Mouse (Mus musculus) MEL (cell line): ENCODE data around the gene Apod.

Source experiments
- CTCF ChIP-seq, 3 experiments: IDR thresholded peaks in 2 of 3; conservative IDR thresholded peaks in 1 of 3; 2 replicates each; pipeline ENCODE4 v1.5.1; 2011 to 2012; ENCODE audit warnings: low read length in 3 of 3, low read depth in 2 of 3, mild to moderate bottlenecking in 2 of 3, improper control_type of control experiment in 1 of 3, inconsistent platforms in 1 of 3, mixed read lengths in 1 of 3, moderate library complexity in 1 of 3; ENCODE audit not compliant: control insufficient read depth in 1 of 3, insufficient read depth in 1 of 3, poor library complexity in 1 of 3, severe bottlenecking in 1 of 3
- EP300 ChIP-seq, 2 experiments: IDR thresholded peaks; 2 replicates each; pipeline ENCODE4 v1.6.1; 2011; ENCODE audit warnings: improper control_type of control experiment in 2 of 2, low read length in 2 of 2, low read depth in 1 of 2, mild to moderate bottlenecking in 1 of 2
- GATA1 ChIP-seq: IDR thresholded peaks from 2 replicates; pipeline ENCODE4 v1.6.1; 2011; ENCODE audit warnings: low read depth, low read length, improper control_type of control experiment
- HCFC1 ChIP-seq: IDR thresholded peaks from 2 replicates; pipeline ENCODE4 v1.6.1; 2012; ENCODE audit warnings: low read depth, mild to moderate bottlenecking, inconsistent platforms, low read length, improper control_type of control experiment, moderate library complexity
- KAT2A ChIP-seq: conservative IDR thresholded peaks from 2 replicates; pipeline ENCODE4 v1.6.1; 2012; ENCODE audit warnings: low read depth, low read length, improper control_type of control experiment, inconsistent platforms
- POLR2A ChIP-seq, 2 experiments: IDR thresholded peaks; 2 replicates each; pipeline ENCODE4 v1.6.1; 2011 to 2012; ENCODE audit warnings: low read length in 2 of 2, mild to moderate bottlenecking in 2 of 2, control low read depth in 1 of 2, improper control_type of control experiment in 1 of 2, low read depth in 1 of 2, moderate library complexity in 1 of 2; ENCODE audit not compliant: control insufficient read depth in 1 of 2, insufficient read depth in 1 of 2, poor library complexity in 1 of 2
- RCOR1 ChIP-seq: IDR thresholded peaks from 2 replicates; pipeline ENCODE4 v1.6.1; 2012; ENCODE audit warnings: low read depth, mild to moderate bottlenecking, inconsistent platforms, low read length, improper control_type of control experiment
- SMC3 ChIP-seq: IDR thresholded peaks from 2 replicates; pipeline ENCODE4 v1.6.1; 2011; ENCODE audit warnings: low read depth, low read length, improper control_type of control experiment
- TBP ChIP-seq: IDR thresholded peaks from 2 replicates; pipeline ENCODE4 v1.8.0; 2011; ENCODE audit warnings: low read depth, low read length, improper control_type of control experiment
- ZC3H11A ChIP-seq: IDR thresholded peaks from 2 replicates; pipeline ENCODE4 v1.6.1; 2012; ENCODE audit warnings: low read depth, mild to moderate bottlenecking, inconsistent platforms, low read length, improper control_type of control experiment

DNA sequence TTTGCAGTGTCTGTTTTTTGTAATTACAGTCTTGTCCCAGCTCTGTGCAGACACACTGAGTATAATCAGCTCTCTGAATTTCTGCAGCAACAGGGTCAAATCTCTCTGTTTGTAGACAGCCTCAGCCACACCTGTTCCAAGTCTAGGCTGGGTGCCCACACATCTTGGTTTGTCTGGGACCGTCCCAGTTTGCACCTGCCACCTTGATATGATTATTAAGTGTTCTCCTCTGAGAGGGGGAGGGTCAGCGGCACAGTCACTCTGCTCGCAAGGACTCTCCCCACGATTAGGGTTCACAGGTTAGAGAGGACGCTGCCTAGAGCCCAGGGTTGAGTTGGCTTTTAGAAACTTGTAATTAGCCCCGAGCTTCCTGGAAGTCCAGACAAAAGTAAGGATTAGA lies 41.3 kb upstream of the Apod start:
- TF ChIP-seq POLR2A (IDR thresholded peaks at IDR 0.05; ENCODE audit: control insufficient read depth in 1 of 2, insufficient read depth in 1 of 2, low read depth in 1 of 2, low read length in 2 of 2, poor library complexity in 1 of 2) (no peak), CTCF (IDR thresholded peaks at IDR 0.05 in 2 of 3, conservative IDR thresholded peaks at IDR 0.05 in 1 of 3; ENCODE audit: control insufficient read depth in 1 of 3, insufficient read depth in 1 of 3, low read depth in 2 of 3, low read length in 3 of 3, poor library complexity in 1 of 3, severe bottlenecking in 1 of 3) (no peak), EP300 (IDR thresholded peaks at IDR 0.05; ENCODE audit: low read depth in 1 of 2, low read length in 2 of 2) (no peak), RCOR1 (no peak), GATA1 (no peak), HCFC1 (no peak), TBP (no peak), KAT2A (no peak), ZC3H11A (no peak), SMC3 (no peak)
